Mouse (Mus musculus): ENCODE data around the gene Chid1. TPM values are rescaled to one million over a fixed set of nuclear protein-coding genes. Genes with fewer than 3 reads are reported as not detected.

The Chid1 gene
- polyA plus RNA-seq, 1 experiment from 2014 or later = 32.0 TPM

GRCm38 (mm10) chr7:141570625-141571295 lies 31.1 kb upstream of the Chid1 start:
- no peaks in the 10 kb centered on the region for H3K27me3 ChIP-seq (replicated peaks)
- no peak overlapping the region for H3K27ac ChIP-seq
- peaks cover 83% of the 10 kb centered on the region for H3K4me1 ChIP-seq
- no peak for ATAC-seq
- no peak overlapping the region for H3K4me2 ChIP-seq
- H3K36me3 ChIP-seq = peaks cover 35% of the 10 kb centered on the region
- no peak overlapping the region for H3K4me3 ChIP-seq
- no peaks in the 10 kb centered on the region for H3K9me3 ChIP-seq (replicated peaks)
- no peak overlapping the region for H3K9ac ChIP-seq
- 78% methylated on average over 4 of the region's 4 CpGs for WGBS (ENCODE audit: insufficient replicate concordance)

GRCm38 (mm10) chr7:141569916-141570315 lies 30.3 kb upstream of the Chid1 start:
- no peak for ATAC-seq
- Histone ChIP-seq H3K27ac (no peak overlapping the region), H3K4me2 (no peak overlapping the region), H3K4me1 (peaks cover 85% of the 10 kb centered on the region), H3K4me3 (no peak overlapping the region), H3K9me3 (replicated peaks) (no peaks in the 10 kb centered on the region), H3K36me3 (peaks cover 41% of the 10 kb centered on the region), H3K27me3 (replicated peaks) (no peaks in the 10 kb centered on the region), H3K9ac (no peak overlapping the region)
- WGBS (ENCODE audit: insufficient replicate concordance) = 84% methylated on average over 3 of the region's 3 CpGs

- no peak for ATAC-seq
- Histone ChIP-seq H3K4me3 (no peak overlapping the region), H3K9me3 (replicated peaks) (no peaks in the 10 kb centered on the region), H3K4me1 (peaks cover 87% of the 10 kb centered on the region), H3K9ac (no peak overlapping the region), H3K4me2 (no peak overlapping the region), H3K27me3 (replicated peaks) (no peaks in the 10 kb centered on the region), H3K36me3 (peaks cover 44% of the 10 kb centered on the region), H3K27ac (peak overlapping the region; percentile 49; the same call in 1 of the 2 replicates)
- WGBS (ENCODE audit: insufficient replicate concordance) = 87% methylated on average over 9 of the region's 9 CpGs
These were observed 29.7 kb upstream of the Chid1 start for GRCm38 (mm10) chr7:141569283-141569803.

- no peak for ATAC-seq
- Histone ChIP-seq H3K27ac (no peak overlapping the region), H3K9me3 (replicated peaks) (no peaks in the 10 kb centered on the region), H3K4me2 (no peak overlapping the region), H3K36me3 (peaks cover 46% of the 10 kb centered on the region), H3K4me3 (no peak overlapping the region), H3K9ac (no peak overlapping the region), H3K27me3 (replicated peaks) (no peaks in the 10 kb centered on the region), H3K4me1 (peaks cover 82% of the 10 kb centered on the region)
- WGBS (ENCODE audit: insufficient replicate concordance) = 80% methylated on average over 7 of the region's 7 CpGs
These were observed 26.9 kb upstream of the Chid1 start for GRCm38 (mm10) chr7:141566587-141566986.

GRCm38 (mm10) chr7:141564561-141564960 lies 24.9 kb upstream of the Chid1 start:
- Histone ChIP-seq H3K27ac (peak overlapping the region; percentile 98), H3K9ac (peak overlapping the region; percentile 99), H3K4me2 (peak overlapping the region; percentile 90), H3K36me3 (peaks cover 39% of the 10 kb centered on the region), H3K4me3 (peak overlapping the region; percentile 99; the same call in 1 of the 2 replicates), H3K27me3 (replicated peaks) (no peaks in the 10 kb centered on the region), H3K4me1 (peaks cover 89% of the 10 kb centered on the region), H3K9me3 (replicated peaks) (no peaks in the 10 kb centered on the region)
- no peak for ATAC-seq
- WGBS (ENCODE audit: insufficient replicate concordance) = 68% methylated on average over 7 of the region's 7 CpGs

GRCm38 (mm10) chr7:141562852-141563427 lies 23.3 kb upstream of the Chid1 start:
- no peaks in the 10 kb centered on the region for H3K9me3 ChIP-seq (replicated peaks)
- H3K9ac ChIP-seq = peak overlapping the region; percentile 99
- no peaks in the 10 kb centered on the region for H3K27me3 ChIP-seq (replicated peaks)
- WGBS (ENCODE audit: insufficient replicate concordance) = 2% methylated on average over 21 of the region's 21 CpGs
- no peak for ATAC-seq
- peak overlapping the region; percentile 99 for H3K4me3 ChIP-seq
- peak overlapping the region; percentile 98 for H3K27ac ChIP-seq
- H3K36me3 ChIP-seq = peaks cover 31% of the 10 kb centered on the region
- peaks cover 89% of the 10 kb centered on the region for H3K4me1 ChIP-seq
- H3K4me2 ChIP-seq = peak overlapping the region; percentile 90

- peak overlapping the region; percentile 90 for H3K4me2 ChIP-seq
- H3K27me3 ChIP-seq (replicated peaks) = no peaks in the 10 kb centered on the region
- WGBS (ENCODE audit: insufficient replicate concordance) = under 1% methylated on average over 33 of the region's 33 CpGs
- ATAC-seq = no peak
- H3K9ac ChIP-seq = peak overlapping the region; percentile 99
- H3K36me3 ChIP-seq = peaks cover 31% of the 10 kb centered on the region
- H3K4me1 ChIP-seq = peaks cover 91% of the 10 kb centered on the region
- no peaks in the 10 kb centered on the region for H3K9me3 ChIP-seq (replicated peaks)
- H3K4me3 ChIP-seq = peak overlapping the region; percentile 99
- H3K27ac ChIP-seq = peak overlapping the region; percentile 98
These were observed 22.8 kb upstream of the Chid1 start for GRCm38 (mm10) chr7:141562421-141562851.

GRCm38 (mm10) chr7:141561682-141562391 lies 22.2 kb upstream of the Chid1 start, which contains the start of gene Ap2a2:
Gene Ap2a2, plus strand, starts transcription at chr7:141562173.
- peak within 1 kb of the TSS; percentile 99 for H3K4me3 ChIP-seq
- peak within 1 kb of the TSS; percentile 99 for H3K9ac ChIP-seq
- under 1% methylated on average over 72 of the region's 72 CpGs for WGBS (ENCODE audit: insufficient replicate concordance)
- ATAC-seq = peak; percentile 86
- H3K9me3 ChIP-seq (replicated peaks) = no peaks in the 10 kb centered on the region
- peaks cover 91% of the 10 kb centered on the region for H3K4me1 ChIP-seq
- H3K27ac ChIP-seq = peak within 1 kb of the TSS; percentile 98
- H3K27me3 ChIP-seq (replicated peaks) = no peaks in the 10 kb centered on the region
- H3K4me2 ChIP-seq = peak within 1 kb of the TSS; percentile 90
- peaks cover 25% of the 10 kb centered on the region for H3K36me3 ChIP-seq

GRCm38 (mm10) chr7:141560471-141560870 lies 20.8 kb upstream of the Chid1 start:
- ATAC-seq = no peak
- 58% methylated on average over 4 of the region's 4 CpGs for WGBS (ENCODE audit: insufficient replicate concordance)

GRCm38 (mm10) chr7:141559726-141560325 lies 20.2 kb upstream of the Chid1 start:
- Histone ChIP-seq H3K4me2 (peak overlapping the region; percentile 90), H3K9ac (peak overlapping the region; percentile 99), H3K4me1 (peaks cover 83% of the 10 kb centered on the region), H3K4me3 (no peak overlapping the region), H3K9me3 (replicated peaks) (no peaks in the 10 kb centered on the region), H3K27me3 (replicated peaks) (no peaks in the 10 kb centered on the region), H3K36me3 (peaks cover 7% of the 10 kb centered on the region), H3K27ac (peak overlapping the region; percentile 98)
- ATAC-seq = no peak
- WGBS (ENCODE audit: insufficient replicate concordance) = 26% methylated on average over 2 of the region's 2 CpGs

More at GRCm38 (mm10) chr7:141560471-141560870, 20.8 kb upstream of the Chid1 start:
- Histone ChIP-seq H3K27me3 (replicated peaks) (no peaks in the 10 kb centered on the region), H3K4me2 (peak overlapping the region; percentile 90; the same call in 1 of the 2 replicates), H3K9me3 (replicated peaks) (no peaks in the 10 kb centered on the region), H3K4me1 (peaks cover 90% of the 10 kb centered on the region), H3K27ac (peak overlapping the region; percentile 98), H3K4me3 (no peak overlapping the region), H3K36me3 (peaks cover 13% of the 10 kb centered on the region), H3K9ac (peak overlapping the region; percentile 99)

- peak overlapping the region; percentile 99 for H3K9ac ChIP-seq
- H3K27me3 ChIP-seq (replicated peaks) = no peaks in the 10 kb centered on the region
- H3K27ac ChIP-seq = peak overlapping the region; percentile 98
- peak; percentile 75 for ATAC-seq
- H3K36me3 ChIP-seq = no peaks in the 10 kb centered on the region
- peak overlapping the region; percentile 15 for H3K4me3 ChIP-seq
- peaks cover 74% of the 10 kb centered on the region for H3K4me1 ChIP-seq
- H3K4me2 ChIP-seq = peak overlapping the region; percentile 90
- H3K9me3 ChIP-seq (replicated peaks) = no peaks in the 10 kb centered on the region
These were observed 19.3 kb upstream of the Chid1 start for GRCm38 (mm10) chr7:141558946-141559345.
